Mouse (Mus musculus) testis, adult 2 months (tissue): ENCODE data around the gene Sez6l. TPM values are rescaled to one million over a fixed set of nuclear protein-coding genes. Genes with fewer than 3 reads are reported as not detected.

Source experiments
- H3K27ac ChIP-seq: fragments of 200-500 bp; 2 replicates; pipeline ENCODE4 v1.5.1; 2012; ENCODE audit warnings: low read depth, low read length; ENCODE audit not compliant: control insufficient read depth, insufficient read depth
- H3K27me3 ChIP-seq: fragments of 200-500 bp; 2 replicates; pipeline ENCODE4 v1.6.1; 2012; ENCODE audit warnings: mild to moderate bottlenecking, low read length, moderate library complexity; ENCODE audit not compliant: control insufficient read depth, insufficient read depth
- H3K36me3 ChIP-seq: fragments of 200-500 bp; 2 replicates; pipeline ENCODE4 v1.6.1; 2012; ENCODE audit warnings: mild to moderate bottlenecking, low read length; ENCODE audit not compliant: control insufficient read depth, insufficient read depth
- H3K4me1 ChIP-seq: fragments of 200-500 bp; 2 replicates; pipeline ENCODE4 v1.6.1; 2012; ENCODE audit warnings: low read length; ENCODE audit not compliant: control insufficient read depth, insufficient read depth
- H3K4me3 ChIP-seq: fragments of 200-500 bp; 2 replicates; pipeline ENCODE4 v1.5.1; 2012; ENCODE audit warnings: low read depth, mild to moderate bottlenecking, low read length, moderate library complexity, mixed read lengths; ENCODE audit not compliant: control insufficient read depth
- CTCF ChIP-seq: fragments of 200-500 bp; IDR thresholded peaks from 2 replicates; pipeline ENCODE4 v1.5.1; 2012; ENCODE audit warnings: low read depth, mild to moderate bottlenecking, inconsistent platforms, low read length, moderate library complexity; ENCODE audit not compliant: control insufficient read depth, insufficient read depth, insufficient replicate concordance
- POLR2A ChIP-seq: fragments of 200-500 bp; IDR thresholded peaks from 2 replicates; pipeline ENCODE4 v1.6.1; 2012; ENCODE audit warnings: low read depth, mild to moderate bottlenecking, inconsistent platforms, low read length, moderate library complexity; ENCODE audit not compliant: control insufficient read depth
- polyA plus RNA-seq: library from polyadenylated mRNA; depleted of rRNA; stranded (reverse); fragments of >200 nt; gene quantifications from 2 replicates; pipeline ENCODE4 v1.2.3, GENCODE M21; 2012; rRNA removed

Sez6l gene
- polyA plus RNA-seq, 1 experiment, result 6.9 TPM

- H3K4me3 ChIP-seq, result no peak overlapping the region
- no peaks in the 10 kb centered on the region for H3K36me3 ChIP-seq
- H3K27ac ChIP-seq, result no peak overlapping the region
- TF ChIP-seq CTCF, result no peak
- TF ChIP-seq POLR2A, result no peak
- H3K27me3 ChIP-seq, result no peaks in the 10 kb centered on the region
- H3K4me1 ChIP-seq, result peaks cover 2% of the 10 kb centered on the region; the same call in 1 of the 2 replicates
Observed at GRCm38 (mm10) chr5:112369326-112369725, 207.7 kb downstream of the Sez6l start.

Other genes starting within 250 kb of the Sez6l start
- gene Srrd, start 234.1 kb downstream of the Sez6l start, polyA plus RNA-seq, result 107 and 118 TPM in 2 replicates
- 64.6 and 73.8 TPM in 2 replicates for gene Hps4, start 234.1 kb downstream of the Sez6l start, polyA plus RNA-seq
- 3.2 and 3.3 TPM in 2 replicates for gene Gm6583, start 221.2 kb downstream of the Sez6l start, polyA plus RNA-seq
- gene Asphd2, start 182.3 kb downstream of the Sez6l start, polyA plus RNA-seq, result 0.66 and 0.84 TPM in 2 replicates
- 22.5 and 24.5 TPM in 2 replicates for gene Gm6588, start 127.8 kb downstream of the Sez6l start, polyA plus RNA-seq